Mouse (Mus musculus) stomach, postnatal 0 days (tissue): ENCODE results near the gene Olfr718-ps1.

Source experiments
- CTCF ChIP-seq: IDR thresholded peaks from 2 replicates; pipeline ENCODE4 v1.5.1; 2016; ENCODE audit warnings: antibody characterized with exemption, low read depth, mild to moderate bottlenecking, moderate library complexity
- EP300 ChIP-seq: optimal IDR thresholded peaks from 2 replicates; pipeline ENCODE3; 2016; ENCODE audit warnings: antibody characterized with exemption

DNA sequence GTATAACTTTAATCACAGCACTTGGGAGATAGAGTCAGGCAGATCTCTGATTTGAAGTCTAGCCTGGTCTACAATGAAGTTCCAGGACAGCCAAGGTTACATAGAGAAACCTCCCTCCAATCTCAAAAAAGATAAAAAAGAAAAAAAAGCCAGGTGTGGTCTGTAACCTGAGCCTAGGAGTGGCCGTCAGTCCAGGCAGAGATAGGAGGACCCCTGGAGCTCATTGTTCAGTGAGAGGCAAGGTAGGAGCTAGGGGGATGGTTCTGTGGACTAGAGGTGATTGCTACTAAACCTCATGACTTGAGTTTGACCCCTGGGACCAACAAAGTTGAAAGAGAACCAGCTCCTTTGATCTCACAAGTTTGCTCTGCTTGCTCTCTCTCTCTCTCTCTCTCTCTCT, 24.7 kb downstream of the Olfr718-ps1 start:
- TF ChIP-seq CTCF = no peak
- no peak for TF ChIP-seq EP300
